Mouse (Mus musculus) lung, adult 2 months (tissue): Measurements from ENCODE around the gene Gtf2e1.

Experiments used
- CTCF ChIP-seq: fragments of 200-500 bp; IDR thresholded peaks from 2 replicates; pipeline ENCODE4 v1.5.1; 2011; ENCODE audit warnings: mild to moderate bottlenecking, low read length, control low read depth; ENCODE audit not compliant: insufficient read depth
- POLR2A ChIP-seq: fragments of 200-500 bp; IDR thresholded peaks from 2 replicates; pipeline ENCODE4 v1.6.1; 2011; ENCODE audit warnings: low read depth, mild to moderate bottlenecking, control low read depth, low read length, borderline replicate concordance; ENCODE audit errors: extremely low read depth

DNA sequence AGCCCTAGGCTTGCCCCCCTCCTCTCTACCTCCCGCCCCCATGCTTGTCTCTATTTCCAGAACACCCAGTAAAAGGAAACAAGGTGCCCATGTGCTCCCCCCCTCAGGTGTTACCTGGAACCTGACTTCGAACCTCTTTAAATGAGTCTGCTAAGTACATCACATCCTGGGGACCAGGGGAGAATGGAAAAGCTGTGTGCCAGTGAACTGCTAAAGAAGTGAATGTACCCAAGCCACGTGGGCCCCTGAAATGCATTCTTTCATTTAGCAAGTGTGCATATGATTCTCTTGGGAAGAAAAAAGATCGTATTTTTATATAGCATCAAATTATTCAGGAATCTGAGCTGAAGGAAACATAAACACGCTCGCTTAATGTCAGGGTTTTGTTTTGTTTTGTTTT, 44.2 kb upstream of the Gtf2e1 start:
- TF ChIP-seq CTCF (no peak), POLR2A (no peak)
